Mouse (Mus musculus) kidney, adult 2 months (tissue): Measurements from ENCODE around the gene Aldh3a2.

Experiments
- CTCF ChIP-seq: fragments of 200-500 bp; conservative IDR thresholded peaks from 2 replicates; pipeline ENCODE4 v1.5.1; 2011; ENCODE audit warnings: low read depth, mild to moderate bottlenecking, control low read depth, low read length, moderate library complexity, mixed read lengths; ENCODE audit not compliant: insufficient read depth, insufficient read length
- POLR2A ChIP-seq: fragments of 200-500 bp; IDR thresholded peaks from one replicate; pipeline ENCODE4 v1.6.1; 2011; ENCODE audit warnings: low read depth, low read length, control low read depth

DNA sequence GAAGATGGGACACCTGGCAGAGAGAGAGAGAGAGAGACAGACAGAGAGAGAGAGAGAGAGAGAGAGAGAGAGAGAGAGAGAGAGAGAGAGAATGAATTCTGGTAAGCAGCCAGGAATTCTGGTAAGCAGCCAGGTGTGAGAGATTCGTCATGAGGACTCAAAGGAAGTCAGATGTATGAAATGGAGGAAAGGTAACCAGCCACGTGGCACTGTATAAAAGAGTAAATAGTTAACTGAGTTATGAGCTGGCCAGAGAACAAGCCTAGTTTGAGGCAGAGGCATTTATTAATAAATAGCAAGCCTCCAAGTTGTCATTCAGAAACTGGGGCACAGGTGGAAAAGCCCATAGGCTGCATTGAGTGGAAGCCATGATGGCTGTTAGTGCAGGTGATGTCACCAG lies 30.6 kb upstream of the Aldh3a2 start:
- TF ChIP-seq POLR2A, result no peak
- TF ChIP-seq CTCF, result no peak
